Mouse (Mus musculus) MEL (cell line): ENCODE measurements around the gene Phf21a.

Source experiments
- CTCF ChIP-seq, 3 experiments: IDR thresholded peaks in 2 of 3; conservative IDR thresholded peaks in 1 of 3; 2 replicates each; pipeline ENCODE4 v1.5.1; 2011 to 2012; ENCODE audit warnings: low read length in 3 of 3, low read depth in 2 of 3, mild to moderate bottlenecking in 2 of 3, improper control_type of control experiment in 1 of 3, inconsistent platforms in 1 of 3, mixed read lengths in 1 of 3, moderate library complexity in 1 of 3; ENCODE audit not compliant: control insufficient read depth in 1 of 3, insufficient read depth in 1 of 3, poor library complexity in 1 of 3, severe bottlenecking in 1 of 3
- EP300 ChIP-seq, 2 experiments: IDR thresholded peaks; 2 replicates each; pipeline ENCODE4 v1.6.1; 2011; ENCODE audit warnings: improper control_type of control experiment in 2 of 2, low read length in 2 of 2, low read depth in 1 of 2, mild to moderate bottlenecking in 1 of 2
- HCFC1 ChIP-seq: IDR thresholded peaks from 2 replicates; pipeline ENCODE4 v1.6.1; 2012; ENCODE audit warnings: low read depth, mild to moderate bottlenecking, inconsistent platforms, low read length, improper control_type of control experiment, moderate library complexity
- MAX ChIP-seq: IDR thresholded peaks from 2 replicates; pipeline ENCODE4 v1.6.1; 2011; ENCODE audit warnings: low read length, improper control_type of control experiment
- MYB ChIP-seq: IDR thresholded peaks from 2 replicates; pipeline ENCODE4 v1.6.1; 2011; ENCODE audit warnings: mild to moderate bottlenecking, low read depth, low read length, improper control_type of control experiment
- ZMIZ1 ChIP-seq: IDR thresholded peaks from 2 replicates; pipeline ENCODE4 v1.6.1; 2012; ENCODE audit warnings: low read depth, mild to moderate bottlenecking, inconsistent platforms, low read length, improper control_type of control experiment, moderate library complexity

DNA sequence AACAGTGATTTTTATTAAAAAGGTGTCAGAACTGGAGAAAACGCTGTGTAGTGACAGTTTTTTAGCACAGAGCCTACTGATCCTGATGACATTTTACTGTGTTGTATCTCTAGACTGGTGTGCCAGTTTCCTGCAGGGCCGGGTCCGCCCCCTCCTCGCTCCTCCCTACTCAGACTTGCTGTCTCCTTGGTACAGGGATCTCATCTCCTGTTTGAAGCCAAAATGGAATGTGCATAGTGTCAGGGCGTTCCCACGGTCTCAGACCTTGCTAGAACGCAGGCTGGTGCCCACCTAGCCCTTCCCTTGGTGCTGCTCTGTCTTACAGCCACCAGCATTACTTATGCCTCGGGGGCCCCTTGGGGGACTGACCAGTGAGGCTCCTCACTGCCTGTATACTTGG, 268.9 kb downstream of the Phf21a start:
- TF ChIP-seq HCFC1, result no peak
- no peak for TF ChIP-seq CTCF (IDR thresholded peaks at IDR 0.05 in 2 of 3, conservative IDR thresholded peaks at IDR 0.05 in 1 of 3; ENCODE audit: control insufficient read depth in 1 of 3, insufficient read depth in 1 of 3, low read depth in 2 of 3, low read length in 3 of 3, poor library complexity in 1 of 3, severe bottlenecking in 1 of 3)
- no peak for TF ChIP-seq MAX
- TF ChIP-seq MYB, result no peak
- no peak for TF ChIP-seq EP300 (IDR thresholded peaks at IDR 0.05; ENCODE audit: low read depth in 1 of 2, low read length in 2 of 2)
- no peak for TF ChIP-seq ZMIZ1
